Mouse (Mus musculus): ENCODE data around the gene Arhgef40. TPM values are rescaled to one million over a fixed set of nuclear protein-coding genes. Genes with fewer than 3 reads are reported as not detected.

Gene Arhgef40
- polyA plus RNA-seq, 1 experiment from 2014 or later = 108 TPM

DNA sequence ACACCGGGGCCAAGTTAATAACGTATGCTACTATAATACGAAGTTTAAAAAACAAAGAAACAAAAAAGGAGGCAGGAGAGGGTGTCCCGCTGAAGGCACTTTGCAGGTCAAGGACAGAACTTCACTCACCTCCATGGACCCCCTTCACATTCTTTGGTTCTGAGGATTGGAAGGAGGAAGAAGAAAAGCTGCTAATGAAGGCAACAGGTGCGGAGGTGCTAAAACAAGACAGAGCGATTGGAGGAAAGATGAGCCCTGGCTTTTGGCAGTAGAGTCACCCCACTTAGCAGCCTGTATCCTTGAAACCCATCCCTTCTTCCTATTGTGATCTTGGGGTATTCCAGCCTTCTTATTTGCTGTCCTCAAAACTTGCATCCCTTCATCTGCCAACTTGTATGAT lies 25.3 kb downstream of the Arhgef40 start:
- Histone ChIP-seq H3K4me3 (ENCODE audit: low read depth, low read length) (no peak overlapping the region), H3K9ac (no peak overlapping the region), H3K27me3 (ENCODE audit: insufficient read depth, low read length) (no peaks in the 10 kb centered on the region), H3K4me1 (ENCODE audit: insufficient read depth) (peaks cover 12% of the 10 kb centered on the region), H3K27ac (ENCODE audit: low read depth) (peak overlapping the region; percentile 42; the same call in 1 of the 2 replicates), H3K36me3 (ENCODE audit: insufficient read depth) (peaks cover 42% of the 10 kb centered on the region), H3K9me3 (ENCODE audit: low read depth, low read length) (no peaks in the 10 kb centered on the region), H3K4me2 (peak overlapping the region; percentile 52; the same call in 1 of the 2 replicates)
- WGBS = 66% methylated on average over 6 of the region's 6 CpGs
- ATAC-seq (ENCODE audit: insufficient read depth) (no peak), DNase-seq (no peak)
- no peak for TF ChIP-seq CTCF (IDR thresholded peaks at IDR 0.05; ENCODE audit: low read depth)

DNA sequence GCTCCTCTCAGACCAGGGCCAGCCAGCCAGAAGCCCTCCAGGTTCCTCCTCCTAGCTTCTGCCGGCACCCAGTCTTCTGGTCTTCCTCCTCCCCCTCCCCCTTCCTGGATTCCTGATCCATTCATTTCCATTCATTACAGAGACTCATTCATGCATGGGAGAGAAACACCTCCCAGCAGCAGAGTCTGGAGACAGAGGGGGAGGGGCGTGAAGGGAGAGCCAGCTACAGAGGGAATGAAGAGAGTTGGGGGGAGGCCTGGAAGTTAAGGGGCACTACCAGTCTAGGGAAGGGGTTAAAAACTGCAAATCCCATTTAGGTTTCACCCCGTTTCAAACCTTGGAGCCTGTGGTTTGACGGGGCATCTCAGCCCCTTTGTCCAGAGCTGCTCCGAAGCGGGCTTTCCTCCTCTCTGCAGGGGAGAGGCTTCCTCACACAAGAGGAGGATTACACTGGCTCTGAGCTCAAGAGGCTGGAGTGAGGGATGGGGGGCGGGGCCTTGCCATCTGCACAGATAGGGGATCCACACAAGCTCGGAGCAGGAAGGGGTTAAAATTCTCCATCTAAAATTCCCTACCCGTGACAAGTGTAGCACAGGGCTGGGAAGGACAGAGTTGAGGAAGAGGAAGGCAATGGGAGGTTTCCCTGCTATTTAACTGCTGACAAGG lies 26.1 kb downstream of the Arhgef40 start:
- Histone ChIP-seq H3K27ac (ENCODE audit: low read depth) (peak overlapping the region; percentile 42; the same call in 1 of the 2 replicates), H3K9ac (peak overlapping the region; percentile 23), H3K4me3 (ENCODE audit: low read depth, low read length) (peak overlapping the region; percentile 2; the same call in 1 of the 2 replicates), H3K27me3 (ENCODE audit: insufficient read depth, low read length) (no peaks in the 10 kb centered on the region), H3K4me2 (peak overlapping the region; percentile 52), H3K9me3 (ENCODE audit: low read depth, low read length) (no peaks in the 10 kb centered on the region), H3K36me3 (ENCODE audit: insufficient read depth) (peaks cover 35% of the 10 kb centered on the region), H3K4me1 (ENCODE audit: insufficient read depth) (peaks cover 16% of the 10 kb centered on the region)
- DNase-seq (peak; percentile 58), ATAC-seq (ENCODE audit: insufficient read depth) (0 out of 2 replicates have a peak, but pooled peaks have one; percentile 5)
- TF ChIP-seq CTCF (IDR thresholded peaks at IDR 0.05; ENCODE audit: low read depth) = no peak
- WGBS = 6% methylated on average over 9 of the region's 9 CpGs

DNA sequence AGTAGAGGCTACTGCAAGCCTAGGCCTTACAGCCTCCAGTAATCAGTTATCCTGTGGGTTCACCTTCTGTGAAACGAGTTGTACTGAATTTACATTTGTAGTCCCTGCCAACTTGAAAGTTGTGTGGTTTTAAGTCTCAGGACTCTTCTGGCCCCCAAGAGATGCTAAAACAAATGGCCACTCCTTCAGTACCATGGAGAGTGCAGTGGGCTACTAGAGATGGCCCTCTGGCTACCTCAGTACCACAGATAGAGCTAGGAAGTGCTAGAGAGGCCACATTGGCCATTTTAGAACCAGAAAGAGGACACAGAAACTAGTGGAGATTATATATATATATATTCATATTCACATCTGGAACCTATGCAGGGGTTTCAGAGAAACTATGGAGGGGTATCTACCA lies 27.2 kb downstream of the Arhgef40 start:
- no peak for ATAC-seq (ENCODE audit: insufficient read depth)

DNA sequence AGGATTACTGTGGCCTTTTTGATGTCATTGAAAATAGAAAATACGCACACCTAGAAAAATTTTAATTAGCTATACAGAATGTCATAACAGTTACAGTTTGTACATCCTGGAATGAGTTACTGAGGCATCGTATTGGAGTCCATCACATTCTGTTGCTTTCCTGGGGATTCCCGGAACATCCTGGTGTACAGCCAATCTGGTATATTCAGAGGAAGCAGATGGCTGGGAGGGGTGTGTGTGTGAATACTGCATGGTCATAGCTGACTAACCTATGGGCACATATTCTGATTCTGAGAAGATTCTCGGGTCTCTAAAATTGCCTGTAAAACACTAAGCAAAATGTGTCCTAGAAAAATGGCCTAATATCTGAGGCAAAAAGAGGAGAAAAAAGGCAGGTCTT lies 27.6 kb downstream of the Arhgef40 start:
- H3K9me3 ChIP-seq (ENCODE audit: low read depth, low read length) = no peaks in the 10 kb centered on the region
- no peak overlapping the region for H3K4me3 ChIP-seq (ENCODE audit: low read depth, low read length)
- ATAC-seq (ENCODE audit: insufficient read depth) = no peak
- 70% methylated on average over 4 of the region's 4 CpGs for WGBS
- H3K36me3 ChIP-seq (ENCODE audit: insufficient read depth) = peaks cover 24% of the 10 kb centered on the region
- no peaks in the 10 kb centered on the region for H3K27me3 ChIP-seq (ENCODE audit: insufficient read depth, low read length)
- TF ChIP-seq CTCF (IDR thresholded peaks at IDR 0.05; ENCODE audit: low read depth) = no peak
- H3K4me1 ChIP-seq (ENCODE audit: insufficient read depth) = peaks cover 23% of the 10 kb centered on the region
- no peak for DNase-seq
- H3K27ac ChIP-seq (ENCODE audit: low read depth) = no peak overlapping the region
- H3K9ac ChIP-seq = no peak overlapping the region
- no peak overlapping the region for H3K4me2 ChIP-seq

More for the DNA sequence above, 27.2 kb downstream of the Arhgef40 start:
- no peak for TF ChIP-seq CTCF (IDR thresholded peaks at IDR 0.05; ENCODE audit: low read depth)
- no peak for DNase-seq
- Histone ChIP-seq H3K9ac (no peak overlapping the region), H3K4me1 (ENCODE audit: insufficient read depth) (peaks cover 23% of the 10 kb centered on the region), H3K4me3 (ENCODE audit: low read depth, low read length) (no peak overlapping the region), H3K27me3 (ENCODE audit: insufficient read depth, low read length) (no peaks in the 10 kb centered on the region), H3K36me3 (ENCODE audit: insufficient read depth) (peaks cover 24% of the 10 kb centered on the region), H3K27ac (ENCODE audit: low read depth) (no peak overlapping the region), H3K4me2 (no peak overlapping the region), H3K9me3 (ENCODE audit: low read depth, low read length) (no peaks in the 10 kb centered on the region)
- 61% methylated on average over 1 of the region's 1 CpGs for WGBS

DNA sequence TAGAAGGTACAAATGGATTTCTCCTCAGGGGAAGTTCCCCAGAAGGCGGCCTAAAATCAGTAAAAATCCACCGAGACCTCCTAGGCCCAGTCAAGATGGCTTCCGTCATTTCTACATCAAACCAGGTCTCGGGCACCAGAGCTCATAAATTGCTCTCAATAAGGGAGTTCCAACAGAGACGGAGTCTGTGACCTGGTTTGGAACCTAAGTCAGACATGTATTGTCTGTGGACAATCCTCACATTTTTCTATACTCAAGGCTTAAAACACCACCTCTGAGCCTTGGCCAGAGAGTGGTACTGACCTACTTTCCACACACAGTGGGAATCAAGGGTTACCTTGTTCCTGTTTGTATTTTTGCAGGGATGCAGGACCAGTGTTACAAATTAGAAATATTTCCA lies 28.0 kb downstream of the Arhgef40 start:
- Histone ChIP-seq H3K4me1 (ENCODE audit: insufficient read depth) (peaks cover 23% of the 10 kb centered on the region), H3K9me3 (ENCODE audit: low read depth, low read length) (no peaks in the 10 kb centered on the region), H3K4me2 (no peak overlapping the region), H3K4me3 (ENCODE audit: low read depth, low read length) (no peak overlapping the region), H3K9ac (no peak overlapping the region), H3K27ac (ENCODE audit: low read depth) (no peak overlapping the region), H3K36me3 (ENCODE audit: insufficient read depth) (peaks cover 22% of the 10 kb centered on the region), H3K27me3 (ENCODE audit: insufficient read depth, low read length) (no peaks in the 10 kb centered on the region)
- ATAC-seq (ENCODE audit: insufficient read depth) (no peak), DNase-seq (no peak)
- TF ChIP-seq CTCF (IDR thresholded peaks at IDR 0.05; ENCODE audit: low read depth) = no peak
- 78% methylated on average over 5 of the region's 5 CpGs for WGBS

DNA sequence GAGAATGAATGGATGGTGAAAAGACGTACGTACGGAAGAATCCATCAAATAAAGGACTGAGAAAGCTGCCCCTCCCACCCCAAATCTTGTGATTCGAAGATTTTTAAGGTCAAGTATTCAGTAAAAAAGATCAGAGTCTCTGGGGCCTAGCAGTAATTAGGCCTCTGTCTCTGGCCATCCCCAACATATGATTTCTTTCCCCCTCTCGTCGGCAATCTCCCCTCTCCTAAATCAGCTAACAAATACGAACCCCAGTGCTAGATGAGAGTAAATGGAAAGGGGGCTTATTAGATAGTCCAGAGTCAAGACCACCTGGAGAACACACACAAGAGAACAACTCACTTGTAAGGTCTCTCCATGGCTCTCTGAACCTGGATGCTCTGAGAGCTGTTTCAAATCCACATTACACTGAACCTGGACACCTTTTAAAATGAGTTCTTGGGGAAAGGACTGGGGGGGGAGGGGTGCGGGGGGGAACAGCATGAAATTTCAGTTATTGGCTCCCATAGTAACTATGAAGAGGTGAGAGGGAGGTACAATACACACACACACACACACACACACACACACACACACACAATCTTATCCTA lies 28.6 kb downstream of the Arhgef40 start:
- 53% methylated on average over 8 of the region's 8 CpGs for WGBS

DNA sequence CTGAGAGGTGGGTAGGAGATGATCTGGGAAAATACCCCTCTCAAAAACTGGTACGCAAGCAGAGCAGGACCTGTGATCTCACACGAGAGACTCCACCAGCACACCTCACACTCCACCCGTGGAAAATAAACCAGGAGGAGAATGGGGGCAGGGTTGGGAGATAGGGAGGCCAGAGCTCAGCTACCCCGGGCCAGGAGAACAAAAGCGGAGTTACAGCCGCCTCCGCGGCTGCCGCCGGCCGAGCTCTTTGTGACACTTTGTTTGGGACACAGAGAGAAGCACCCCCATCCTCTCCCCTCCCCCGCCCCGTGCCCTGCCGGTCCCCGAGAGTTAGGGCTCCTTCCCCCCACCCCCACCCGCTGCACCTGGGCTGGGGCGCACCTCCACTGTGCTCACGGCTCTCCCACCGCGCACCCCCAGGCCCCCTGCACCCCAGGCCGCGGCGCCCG lies 29.3 kb downstream of the Arhgef40 start:
- Histone ChIP-seq H3K9me3 (ENCODE audit: low read depth, low read length) (no peaks in the 10 kb centered on the region), H3K36me3 (ENCODE audit: insufficient read depth) (peaks cover 13% of the 10 kb centered on the region; the same call in 1 of the 2 replicates), H3K27me3 (ENCODE audit: insufficient read depth, low read length) (no peaks in the 10 kb centered on the region), H3K4me2 (peak overlapping the region; percentile 69), H3K27ac (ENCODE audit: low read depth) (peak overlapping the region; percentile 93), H3K4me1 (ENCODE audit: insufficient read depth) (peaks cover 23% of the 10 kb centered on the region), H3K9ac (peak overlapping the region; percentile 80), H3K4me3 (ENCODE audit: low read depth, low read length) (peak overlapping the region; percentile 61)
- TF ChIP-seq CTCF (IDR thresholded peaks at IDR 0.05; ENCODE audit: low read depth) = no peak
- ATAC-seq (ENCODE audit: insufficient read depth) (peak; percentile 21; the same call in 1 of the 2 replicates), DNase-seq (peak; percentile 61)
- WGBS = 4% methylated on average over 14 of the region's 24 CpGs

More for the DNA sequence above, 28.6 kb downstream of the Arhgef40 start:
- no peaks in the 10 kb centered on the region for H3K27me3 ChIP-seq (ENCODE audit: insufficient read depth, low read length)
- no peaks in the 10 kb centered on the region for H3K9me3 ChIP-seq (ENCODE audit: low read depth, low read length)
- no peak for TF ChIP-seq CTCF (IDR thresholded peaks at IDR 0.05; ENCODE audit: low read depth)
- peak overlapping the region; percentile 61 for H3K4me3 ChIP-seq (ENCODE audit: low read depth, low read length)
- DNase-seq = no peak
- peaks cover 23% of the 10 kb centered on the region for H3K4me1 ChIP-seq (ENCODE audit: insufficient read depth)
- peak overlapping the region; percentile 80 for H3K9ac ChIP-seq
- H3K27ac ChIP-seq (ENCODE audit: low read depth) = peak overlapping the region; percentile 93; the same call in 1 of the 2 replicates
- H3K36me3 ChIP-seq (ENCODE audit: insufficient read depth) = peaks cover 20% of the 10 kb centered on the region
- ATAC-seq (ENCODE audit: insufficient read depth) = no peak
- peak overlapping the region; percentile 69 for H3K4me2 ChIP-seq
